Mouse (Mus musculus) embryonic facial prominence, embryonic 15.5 days (tissue): ENCODE measurements around the gene Ptrhd1. TPM values are rescaled to one million over a fixed set of nuclear protein-coding genes. Genes with fewer than 3 reads are reported as not detected.
"Not testable (repeated sequence)": the region's sequence is repeated elsewhere in the genome, so short reads cannot be mapped to it uniquely, and the experiment has no call there.

Experiments
- ATAC-seq: fragments of 200-750 bp; cut with Nextera tagmentation; 2 replicates; pipeline ENCODE4 v1.8.0; 2017; ENCODE audit warnings: low read depth, moderate TSS enrichment; ENCODE audit not compliant: insufficient number of reproducible peaks, low FRiP score, low TSS enrichment
- H3K27ac ChIP-seq: fragments of 300-500 bp; sonication (generic); replicated peaks from 2 replicates; pipeline ENCODE4 v1.5.1; 2015; ENCODE audit warnings: mild to moderate bottlenecking, inconsistent platforms
- H3K27me3 ChIP-seq: fragments of 300-500 bp; sonication (generic); 2 replicates; pipeline ENCODE4 v1.6.1; 2015; ENCODE audit warnings: inconsistent platforms
- H3K36me3 ChIP-seq: fragments of 300-500 bp; sonication (generic); 2 replicates; pipeline ENCODE4 v1.6.1; 2015; ENCODE audit warnings: mild to moderate bottlenecking, inconsistent platforms
- H3K4me1 ChIP-seq: fragments of 300-500 bp; sonication (generic); 2 replicates; pipeline ENCODE4 v1.6.1; 2015; ENCODE audit warnings: inconsistent platforms
- H3K4me2 ChIP-seq: fragments of 300-500 bp; sonication (generic); replicated peaks from 2 replicates; pipeline ENCODE4 v1.6.1; 2015; ENCODE audit warnings: mild to moderate bottlenecking, inconsistent platforms
- H3K4me3 ChIP-seq: fragments of 300-500 bp; sonication (generic); replicated peaks from 2 replicates; pipeline ENCODE4 v1.5.1; 2015; ENCODE audit warnings: mild to moderate bottlenecking, inconsistent platforms
- H3K9ac ChIP-seq: fragments of 300-500 bp; sonication (generic); 2 replicates; pipeline ENCODE4 v1.6.1; 2015; ENCODE audit warnings: inconsistent platforms
- H3K9me3 ChIP-seq: fragments of 300-500 bp; sonication (generic); replicated peaks from 2 replicates; pipeline ENCODE4 v1.6.1; 2016; ENCODE audit warnings: inconsistent platforms
- WGBS: fragments of 180-500 bp; shearing (Covaris S2); methylation state at CpG from one replicate; pipeline ENCODE4 v1.1.7; 2015; 5-methylcytosine and 5-hydroxymethylcytosine counted together
- polyA plus RNA-seq: library from polyadenylated mRNA; unstranded; fragments of >200 nt; fragmentation: Nextera tagmentation; extraction: Ambion mirVana; gene quantifications from 2 replicates; pipeline ENCODE4 v1.2.1, GENCODE M21; 2015

Gene Ptrhd1
- polyA plus RNA-seq, 1 experiment from 2014 or later: 5.2 TPM

GRCm38 (mm10) chr12:4202206-4202605 is 31.6 kb upstream of the Ptrhd1 start:
- no peaks in the 10 kb centered on the region for H3K4me1 ChIP-seq
- H3K36me3 ChIP-seq: peaks cover 63% of the 10 kb centered on the region
- ATAC-seq: no peak
- H3K27me3 ChIP-seq: no peaks in the 10 kb centered on the region
- H3K4me2 ChIP-seq: no peak overlapping the region
- no peak overlapping the region for H3K27ac ChIP-seq
- H3K9me3 ChIP-seq: no peaks in the 10 kb centered on the region
- 88% methylated on average over 4 of the region's 4 CpGs for WGBS
- no peak overlapping the region for H3K4me3 ChIP-seq
- no peak overlapping the region for H3K9ac ChIP-seq

GRCm38 (mm10) chr12:4206106-4206505 is 27.7 kb upstream of the Ptrhd1 start:
- Histone ChIP-seq H3K27me3 (no peaks in the 10 kb centered on the region), H3K9me3 (no peaks in the 10 kb centered on the region), H3K27ac (no peak overlapping the region), H3K36me3 (peaks cover 60% of the 10 kb centered on the region), H3K9ac (no peak overlapping the region), H3K4me2 (no peak overlapping the region), H3K4me1 (no peaks in the 10 kb centered on the region), H3K4me3 (no peak overlapping the region)
- 91% methylated on average over 11 of the region's 11 CpGs for WGBS
- no peak for ATAC-seq

- H3K27ac ChIP-seq: no peak overlapping the region
- peaks cover 63% of the 10 kb centered on the region for H3K36me3 ChIP-seq
- H3K4me2 ChIP-seq: no peak overlapping the region
- no peaks in the 10 kb centered on the region for H3K4me1 ChIP-seq
- no peak overlapping the region for H3K9ac ChIP-seq
- no peaks in the 10 kb centered on the region for H3K9me3 ChIP-seq
- WGBS: 79% methylated on average over 15 of the region's 15 CpGs
- H3K4me3 ChIP-seq: no peak overlapping the region
- ATAC-seq: no peak
- H3K27me3 ChIP-seq: no peaks in the 10 kb centered on the region
Measured at GRCm38 (mm10) chr12:4208405-4209133, 25.3 kb upstream of the Ptrhd1 start.

- Histone ChIP-seq H3K9me3 (no peaks in the 10 kb centered on the region), H3K4me1 (no peaks in the 10 kb centered on the region), H3K27me3 (no peaks in the 10 kb centered on the region), H3K9ac (no peak overlapping the region), H3K36me3 (peaks cover 68% of the 10 kb centered on the region), H3K27ac (no peak overlapping the region), H3K4me3 (no peak overlapping the region), H3K4me2 (no peak overlapping the region)
- no peak for ATAC-seq
- WGBS: 95% methylated on average over 9 of the region's 9 CpGs
Measured at GRCm38 (mm10) chr12:4209196-4209595, 24.6 kb upstream of the Ptrhd1 start.

GRCm38 (mm10) chr12:4211174-4211573 is 22.7 kb upstream of the Ptrhd1 start:
- Histone ChIP-seq H3K27me3 (no peaks in the 10 kb centered on the region), H3K4me1 (no peaks in the 10 kb centered on the region), H3K36me3 (peaks cover 74% of the 10 kb centered on the region), H3K27ac (no peak overlapping the region), H3K4me2 (no peak overlapping the region), H3K9me3 (no peaks in the 10 kb centered on the region), H3K4me3 (no peak overlapping the region), H3K9ac (no peak overlapping the region)
- WGBS: 81% methylated on average over 9 of the region's 9 CpGs
- ATAC-seq: no peak

GRCm38 (mm10) chr12:4212908-4213307 is 20.9 kb upstream of the Ptrhd1 start:
- no peak overlapping the region for H3K4me3 ChIP-seq
- H3K27ac ChIP-seq: no peak overlapping the region
- WGBS: 55% methylated on average over 8 of the region's 8 CpGs
- no peaks in the 10 kb centered on the region for H3K9me3 ChIP-seq
- H3K9ac ChIP-seq: no peak overlapping the region
- H3K27me3 ChIP-seq: no peaks in the 10 kb centered on the region
- no peaks in the 10 kb centered on the region for H3K4me1 ChIP-seq
- peak; percentile 36; the same call in 1 of the 2 replicates for ATAC-seq
- H3K36me3 ChIP-seq: peaks cover 73% of the 10 kb centered on the region
- no peak overlapping the region for H3K4me2 ChIP-seq

GRCm38 (mm10) chr12:4230156-4230555 is 3.7 kb upstream of the Ptrhd1 start:
- Histone ChIP-seq H3K4me1 (peaks cover 12% of the 10 kb centered on the region), H3K27me3 (no peaks in the 10 kb centered on the region), H3K4me2 (no peak overlapping the region), H3K4me3 (no peak overlapping the region), H3K27ac (no peak overlapping the region), H3K36me3 (peaks cover 43% of the 10 kb centered on the region), H3K9me3 (no peaks in the 10 kb centered on the region), H3K9ac (no peak overlapping the region)
- WGBS: 91% methylated on average over 7 of the region's 7 CpGs
- ATAC-seq: no peak

GRCm38 (mm10) chr12:4232777-4233176 is 1.1 kb upstream of the Ptrhd1 start:
- H3K9ac ChIP-seq: no peak overlapping the region
- H3K27ac ChIP-seq: no peak overlapping the region
- no peak for ATAC-seq
- peaks cover 21% of the 10 kb centered on the region; the same call in 1 of the 2 replicates for H3K36me3 ChIP-seq
- H3K4me3 ChIP-seq: peak overlapping the region; percentile 57
- peaks cover 12% of the 10 kb centered on the region for H3K4me1 ChIP-seq
- WGBS: 32% methylated on average over 4 of the region's 4 CpGs
- H3K4me2 ChIP-seq: peak overlapping the region; percentile 60
- H3K27me3 ChIP-seq: no peaks in the 10 kb centered on the region
- no peaks in the 10 kb centered on the region for H3K9me3 ChIP-seq

- H3K9ac ChIP-seq: no peak overlapping the region
- no peaks in the 10 kb centered on the region for H3K27me3 ChIP-seq
- no peaks in the 10 kb centered on the region for H3K9me3 ChIP-seq
- H3K4me3 ChIP-seq: no peak overlapping the region
- ATAC-seq: no peak
- H3K36me3 ChIP-seq: peaks cover 5% of the 10 kb centered on the region; the same call in 1 of the 2 replicates
- WGBS: 93% methylated on average over 15 of the region's 15 CpGs
- no peak overlapping the region for H3K4me2 ChIP-seq
- no peak overlapping the region for H3K27ac ChIP-seq
- peaks cover 9% of the 10 kb centered on the region for H3K4me1 ChIP-seq
Measured at GRCm38 (mm10) chr12:4237481-4237880, 3.7 kb downstream of the Ptrhd1 start.

- 85% methylated on average over 8 of the region's 8 CpGs for WGBS
- H3K9me3 ChIP-seq, H3K9ac ChIP-seq, H3K4me1 ChIP-seq, H3K27me3 ChIP-seq, H3K4me3 ChIP-seq, H3K27ac ChIP-seq, ATAC-seq, H3K4me2 ChIP-seq, H3K36me3 ChIP-seq: not testable (repeated sequence)
Measured at GRCm38 (mm10) chr12:4240281-4240680, 6.5 kb downstream of the Ptrhd1 start.

- H3K27me3 ChIP-seq: no peaks in the 10 kb centered on the region
- H3K27ac ChIP-seq: no peak overlapping the region
- 70% methylated on average over 2 of the region's 2 CpGs for WGBS
- no peaks in the 10 kb centered on the region for H3K9me3 ChIP-seq
- no peak overlapping the region for H3K9ac ChIP-seq
- 0 out of 2 replicates have a peak, but pooled peaks cover 3% of the 10 kb centered on the region for H3K36me3 ChIP-seq
- no peak overlapping the region for H3K4me3 ChIP-seq
- ATAC-seq: no peak
- no peak overlapping the region for H3K4me2 ChIP-seq
- H3K4me1 ChIP-seq: no peaks in the 10 kb centered on the region
Measured at GRCm38 (mm10) chr12:4243805-4244204, 10.0 kb downstream of the Ptrhd1 start.

- no peak for ATAC-seq
- Histone ChIP-seq H3K27me3 (no peaks in the 10 kb centered on the region), H3K4me1 (no peaks in the 10 kb centered on the region), H3K27ac (no peak overlapping the region), H3K36me3 (0 out of 2 replicates have a peak, but pooled peaks cover 5% of the 10 kb centered on the region), H3K9me3 (no peaks in the 10 kb centered on the region), H3K4me3 (no peak overlapping the region), H3K4me2 (no peak overlapping the region), H3K9ac (no peak overlapping the region)
- 77% methylated on average over 10 of the region's 10 CpGs for WGBS
Measured at GRCm38 (mm10) chr12:4245742-4246141, 11.9 kb downstream of the Ptrhd1 start.
